Mouse (Mus musculus) CH12.LX (cell line): Measurements from ENCODE around the gene Nxn. TPM values are rescaled to one million over a fixed set of nuclear protein-coding genes. Genes with fewer than 3 reads are reported as not detected.

ENCODE experiments used
- DNase-seq: peaks from one replicate; pipeline ENCODE4 v3.0.0-alpha.2; 2013; ENCODE audit errors: extremely low read depth
- H3K27ac ChIP-seq: 2 replicates; pipeline ENCODE4 v1.5.1; 2012; ENCODE audit warnings: low read depth, mild to moderate bottlenecking, control low read depth, moderate library complexity; ENCODE audit not compliant: insufficient read depth
- H3K27me3 ChIP-seq: replicated peaks from 2 replicates; pipeline ENCODE3; 2012; ENCODE audit warnings: inconsistent platforms
- H3K36me3 ChIP-seq, 2 experiments: replicated peaks in 1 of 2; 2 replicates each; pipeline versions ENCODE3 to v1.6.1; 2012; ENCODE audit warnings: inconsistent platforms in 1 of 2, low read length in 1 of 2, mild to moderate bottlenecking in 1 of 2, mixed read lengths in 1 of 2, moderate library complexity in 1 of 2; ENCODE audit not compliant: control insufficient read depth in 1 of 2, insufficient read depth in 1 of 2
- H3K4me1 ChIP-seq, 2 experiments: 2 replicates each; pipeline ENCODE4 v1.6.1; 2012; ENCODE audit warnings: inconsistent platforms in 1 of 2, moderate library complexity in 1 of 2; ENCODE audit not compliant: insufficient read depth in 2 of 2, control insufficient read depth in 1 of 2
- H3K4me2 ChIP-seq: 2 replicates; pipeline ENCODE4 v1.6.1; 2012; ENCODE audit warnings: low read depth, mild to moderate bottlenecking, control low read depth; ENCODE audit not compliant: poor library complexity, insufficient read depth, severe bottlenecking
- H3K4me3 ChIP-seq, 3 experiments: fragments of 150-350 bp in 1 of 3; sonication (generic) in 1 of 3; replicated peaks in 1 of 3; 2 replicates each; pipeline versions ENCODE3 to v1.5.1; 2011 to 2012; ENCODE audit warnings: low read depth in 2 of 3, low read length in 2 of 3, mild to moderate bottlenecking in 2 of 3, moderate library complexity in 2 of 3, control low read depth in 1 of 3, improper control_type of control experiment in 1 of 3, inconsistent platforms in 1 of 3, mixed read lengths in 1 of 3; ENCODE audit not compliant: poor library complexity in 1 of 3
- H3K79me2 ChIP-seq: replicated peaks from 2 replicates; pipeline ENCODE4 v1.6.1; 2012; ENCODE audit warnings: mild to moderate bottlenecking, moderate library complexity; ENCODE audit not compliant: control insufficient read depth, poor library complexity, insufficient read depth, severe bottlenecking; ENCODE audit errors: extremely low read depth
- H3K9ac ChIP-seq: 2 replicates; pipeline ENCODE4 v1.6.1; 2012; ENCODE audit warnings: low read depth, mild to moderate bottlenecking, control low read depth, moderate library complexity; ENCODE audit not compliant: insufficient read depth
- H3K9me3 ChIP-seq: replicated peaks from 2 replicates; pipeline ENCODE3; 2012; ENCODE audit warnings: low read length, inconsistent platforms, mixed read lengths
- CHD1 ChIP-seq: IDR thresholded peaks from 2 replicates; pipeline ENCODE4 v1.6.1; 2012; ENCODE audit warnings: low read depth, low read length, improper control_type of control experiment, inconsistent platforms
- ELF1 ChIP-seq: IDR thresholded peaks from 2 replicates; pipeline ENCODE4 v1.6.1; 2014; ENCODE audit warnings: low read depth, mild to moderate bottlenecking, inconsistent platforms, low read length, improper control_type of control experiment
- ETS1 ChIP-seq: conservative IDR thresholded peaks from 2 replicates; pipeline ENCODE4 v1.6.1; 2012; ENCODE audit warnings: low read depth, mild to moderate bottlenecking, inconsistent platforms, low read length, improper control_type of control experiment, moderate library complexity
- HCFC1 ChIP-seq: IDR thresholded peaks from 2 replicates; pipeline ENCODE4 v1.6.1; 2012; ENCODE audit warnings: low read depth, mild to moderate bottlenecking, inconsistent platforms, low read length, improper control_type of control experiment
- JUND ChIP-seq: conservative IDR thresholded peaks from 2 replicates; pipeline ENCODE4 v1.6.1; 2011; ENCODE audit warnings: low read depth, low read length, improper control_type of control experiment
- KAT2A ChIP-seq: IDR thresholded peaks from 2 replicates; pipeline ENCODE4 v1.6.1; 2012; ENCODE audit warnings: low read length, improper control_type of control experiment, inconsistent platforms; ENCODE audit not compliant: insufficient replicate concordance
- MAFK ChIP-seq: IDR thresholded peaks from 2 replicates; pipeline ENCODE4 v1.6.1; 2011; ENCODE audit warnings: low read length, improper control_type of control experiment; ENCODE audit not compliant: insufficient replicate concordance
- MAX ChIP-seq: IDR thresholded peaks from 2 replicates; pipeline ENCODE4 v1.6.1; 2011; ENCODE audit warnings: low read length, improper control_type of control experiment
- MAZ ChIP-seq: IDR thresholded peaks from 2 replicates; pipeline ENCODE4 v1.6.1; 2012; ENCODE audit warnings: low read depth, mild to moderate bottlenecking, inconsistent platforms, low read length, improper control_type of control experiment, moderate library complexity
- MEF2A ChIP-seq: IDR thresholded peaks from 2 replicates; pipeline ENCODE4 v1.6.1; 2014; ENCODE audit warnings: low read depth, mild to moderate bottlenecking, inconsistent platforms, low read length, improper control_type of control experiment, borderline replicate concordance
- MYC ChIP-seq: IDR thresholded peaks from 2 replicates; pipeline ENCODE4 v1.6.1; 2011; ENCODE audit warnings: low read depth, mild to moderate bottlenecking, improper control_type of control experiment, low read length
- PAX5 ChIP-seq: IDR thresholded peaks from 2 replicates; pipeline ENCODE4 v1.6.1; 2012; ENCODE audit warnings: low read length, inconsistent platforms, mixed read lengths
- POLR2AphosphoS2 ChIP-seq: IDR thresholded peaks from 2 replicates; pipeline ENCODE4 v1.6.1; 2011; ENCODE audit warnings: low read depth, low read length, improper control_type of control experiment
- SIN3A ChIP-seq: IDR thresholded peaks from 2 replicates; pipeline ENCODE4 v1.6.1; 2012; ENCODE audit warnings: low read length, improper control_type of control experiment, inconsistent platforms
- UBTF ChIP-seq: IDR thresholded peaks from 2 replicates; pipeline ENCODE4 v1.6.1; 2012; ENCODE audit warnings: low read depth, mild to moderate bottlenecking, inconsistent platforms, low read length, improper control_type of control experiment, moderate library complexity
- USF1 ChIP-seq: IDR thresholded peaks from 2 replicates; pipeline ENCODE4 v1.6.1; 2014; ENCODE audit warnings: low read depth, mild to moderate bottlenecking, inconsistent platforms, low read length, improper control_type of control experiment
- ZMIZ1 ChIP-seq: IDR thresholded peaks from 2 replicates; pipeline ENCODE4 v1.6.1; 2012; ENCODE audit warnings: low read depth, mild to moderate bottlenecking, inconsistent platforms, low read length, improper control_type of control experiment
- dilution Hi-C: fragments of 300-500 bp; cut with MboI; formaldehyde crosslinking; loops from 2 replicates; pipeline ENCODE4 v1.14.3; 2020; ENCODE audit warnings: low sequenced_read_pairs; ENCODE audit not compliant: extremely low pct_unique_long_range_greater_than_20kb, extremely low pct_ligation_motif_present
- in situ Hi-C: fragments of 300-500 bp; cut with MboI; formaldehyde crosslinking; loops from 3 replicates; pipeline ENCODE4 v1.14.3; 2019; ENCODE audit warnings: low sequenced_read_pairs, low pct_ligation_motif_present, low pct_unique_long_range_greater_than_20kb, mixed read lengths
- polyA plus RNA-seq: library from polyadenylated mRNA; unstranded; fragments of >175 nt; gene quantifications from 2 replicates; pipeline ENCODE4 v1.2.1, GENCODE M21; 2012; ENCODE audit warnings: low read depth; ENCODE audit not compliant: insufficient read length
- total RNA-seq, 2 experiments: library from RNA; depleted of rRNA; stranded (reverse); fragments of 300-350 nt in 1 of 2; fragments of >200 nt in 1 of 2; gene quantifications; 2 replicates each; pipeline ENCODE4 v1.2.3; 2012 to 2014

Gene Nxn
- total and polyA plus RNA-seq, 3 experiments = 15.3 to 24.8 (median 19.2) TPM

DNA sequence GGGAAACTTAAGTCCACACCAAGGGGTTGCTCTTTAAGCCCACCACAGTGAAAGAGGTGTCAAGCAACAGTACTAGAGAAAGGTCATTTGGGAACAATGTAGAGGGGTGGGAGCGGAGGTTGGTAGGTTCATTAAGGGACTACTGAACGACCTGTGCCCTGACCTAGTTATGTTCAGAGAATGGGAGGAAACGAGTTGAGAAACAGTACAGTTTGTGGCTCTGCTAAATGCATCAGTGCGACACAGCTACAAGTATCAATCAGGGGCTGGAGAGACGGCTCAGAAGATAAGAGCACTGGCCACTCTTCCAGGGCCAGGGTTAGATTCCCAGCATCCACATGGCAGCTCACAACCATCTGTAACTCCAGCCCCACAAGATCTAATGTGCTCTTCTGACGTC is 84.8 kb downstream of the Nxn start:
- Histone ChIP-seq H3K79me2 (no peaks in the 10 kb centered on the region), H3K4me1 (peaks cover 0 to 14% of the 10 kb centered on the region in 2 experiments; a peak in 2 of 4 replicates), H3K4me2 (no peak overlapping the region), H3K27me3 (no peaks in the 10 kb centered on the region), H3K9me3 (no peaks in the 10 kb centered on the region), H3K4me3 (no peak overlapping the region), H3K9ac (no peak overlapping the region)
- in situ Hi-C loops = no loop called here
- dilution Hi-C loops = no loop called here
- DNase-seq = no peak
- TF ChIP-seq USF1 = no peak
- no peak for TF ChIP-seq HCFC1
- no peak for TF ChIP-seq CHD1
- TF ChIP-seq ZMIZ1 = no peak
- TF ChIP-seq JUND = no peak
- no peak for TF ChIP-seq ELF1
- TF ChIP-seq ETS1 = no peak
- no peak for TF ChIP-seq KAT2A
- TF ChIP-seq MEF2A = no peak
- TF ChIP-seq UBTF = no peak
- no peak for TF ChIP-seq POLR2AphosphoS2
- no peak for TF ChIP-seq MYC
- no peak for TF ChIP-seq MAZ
- no peak for TF ChIP-seq SIN3A
- no peak for TF ChIP-seq PAX5
- TF ChIP-seq, all 38 proteins: peak for 0
- H3K36me3 ChIP-seq = no peaks in the 10 kb centered on the region
- H3K27ac ChIP-seq = no peak overlapping the region

DNA sequence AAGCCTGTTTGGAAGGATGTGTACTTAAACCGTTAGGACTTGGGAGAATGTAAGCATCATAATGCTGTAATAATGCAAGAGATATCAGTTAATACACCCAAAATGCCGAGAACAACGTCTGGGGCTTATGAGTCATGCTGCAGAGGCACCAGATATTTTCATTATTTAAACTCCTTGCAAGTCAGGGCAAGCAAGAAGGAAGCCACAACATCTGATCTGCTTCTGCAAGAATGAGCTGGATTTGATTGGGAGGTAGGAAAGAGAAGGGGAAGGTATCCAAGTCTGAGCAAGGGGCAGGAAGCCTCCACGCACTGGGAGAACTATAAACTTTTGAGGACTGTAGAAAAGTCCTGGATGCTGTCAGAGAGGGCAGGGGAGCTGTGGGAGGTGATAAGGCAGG is 86.1 kb downstream of the Nxn start:
- in situ Hi-C loops (no loop called here), dilution Hi-C loops (no loop called here)
- Histone ChIP-seq H3K27me3 (no peaks in the 10 kb centered on the region), H3K27ac (no peak overlapping the region), H3K9ac (no peak overlapping the region), H3K79me2 (no peaks in the 10 kb centered on the region), H3K4me2 (no peak overlapping the region), H3K4me3 (no peak overlapping the region), H3K9me3 (no peaks in the 10 kb centered on the region), H3K36me3 (no peaks in the 10 kb centered on the region), H3K4me1 (peaks cover 0 to 14% of the 10 kb centered on the region in 2 experiments; a peak in 2 of 4 replicates)
- no peak for DNase-seq
- TF ChIP-seq ETS1 = no peak
- TF ChIP-seq MAFK = no peak
- TF ChIP-seq MAX = no peak
